Comparison of ENCODE assay signal across 14 mouse cellular contexts in genomic region chr8:123034171-123034570, GRCm38 (mm10). TPM values are rescaled to one million over a fixed set of nuclear protein-coding genes. Genes with fewer than 3 reads are reported as not detected.
DNase-seq lines count a peak whose midpoint lies in the region; ATAC-seq lines count a peak whose summit lies in the region.
"Had no signal": no experiment of that assay in that cellular context is flagged by ENCODE, and none has a peak within 500 bp of the region (broad histone marks: within the 10 kb centered on the region; RNA-seq: fewer than 3 reads in every experiment).

No protein-coding gene starts in this region.

- no peak for ATAC-seq in liver, embryonic 16.5 days (ENCODE audit: low read depth)
- ATAC-seq in intestine, embryonic 16.5 days, result no peak
- ATAC-seq: intestine, postnatal 0 days had no signal

- WGBS in liver, embryonic 16.5 days (ENCODE audit: insufficient replicate concordance), result 24% methylated on average over 6 of the region's 6 CpGs
- 75% methylated on average over 6 of the region's 6 CpGs for WGBS in intestine, embryonic 16.5 days

- DNase-seq in kidney, postnatal 10 days, result peak; percentile 37
- no peak for DNase-seq in kidney, adult 11 months
- peak; percentile 89 for DNase-seq in T-cell, adult 2 months (ENCODE audit: low spot score)
- peak; percentile 69 to 72 for DNase-seq in thymus, postnatal 10 days (ENCODE audit: low spot score in 2 of 2)
- DNase-seq in cerebellum, postnatal 36 days, result no peak
- DNase-seq in yolk sac, embryonic 10.5 days (ENCODE audit: low spot score), result no peak
- DNase-seq: adrenal gland, postnatal 25 days; cerebellum, postnatal 25 days; lung, adult 2 months; retina, postnatal 1 day had no signal

- H3K36me3 ChIP-seq in liver, embryonic 16.5 days (ENCODE audit: control insufficient read depth, insufficient read depth), result no peaks in the 10 kb centered on the region
- no peaks in the 10 kb centered on the region for H3K36me3 ChIP-seq in intestine, embryonic 16.5 days (ENCODE audit: control insufficient read depth, insufficient read depth, low read length)

- H3K9me3 ChIP-seq in liver, embryonic 16.5 days (replicated peaks; ENCODE audit: control insufficient read depth, low read length), result no peaks in the 10 kb centered on the region
- no peaks in the 10 kb centered on the region for H3K9me3 ChIP-seq in intestine, embryonic 16.5 days (ENCODE audit: control insufficient read depth, low read length)

- H3K9ac ChIP-seq in liver, embryonic 16.5 days (ENCODE audit: low read depth, low read length), result no peak overlapping the region
- no peak overlapping the region for H3K9ac ChIP-seq in intestine, embryonic 16.5 days (ENCODE audit: low read depth, low read length)

- H3K4me2 ChIP-seq in liver, embryonic 16.5 days (ENCODE audit: low read depth, low read length), result 0 out of 2 replicates have a peak overlapping the region, but pooled peaks have one; percentile 2
- H3K4me2 ChIP-seq in intestine, embryonic 16.5 days (ENCODE audit: low read depth, low read length), result no peak overlapping the region

- H3K4me3 ChIP-seq in liver, embryonic 16.5 days (ENCODE audit: low read depth, low read length), result no peak overlapping the region
- no peak overlapping the region for H3K4me3 ChIP-seq in intestine, embryonic 16.5 days (ENCODE audit: low read length)
- H3K4me3 ChIP-seq: erythroblast, embryonic 14.5 days had no signal

- no peaks in the 10 kb centered on the region for H3K27me3 ChIP-seq in liver, embryonic 16.5 days (ENCODE audit: control insufficient read depth, insufficient read depth, low read depth, low read length)
- no peaks in the 10 kb centered on the region for H3K27me3 ChIP-seq in intestine, embryonic 16.5 days (replicated peaks; ENCODE audit: control insufficient read depth, insufficient read depth, low read length)

- peaks cover 72% of the 10 kb centered on the region for H3K4me1 ChIP-seq in liver, embryonic 16.5 days (ENCODE audit: control insufficient read depth, low read depth, low read length)
- H3K4me1 ChIP-seq in intestine, embryonic 16.5 days (ENCODE audit: control insufficient read depth, insufficient read depth, low read length), result peaks cover 34% of the 10 kb centered on the region

- H3K27ac ChIP-seq in liver, embryonic 16.5 days (ENCODE audit: low read length), result peak overlapping the region; percentile 38
- no peak overlapping the region for H3K27ac ChIP-seq in intestine, embryonic 16.5 days (ENCODE audit: low read length)

RNA-seq across cellular contexts. Expression of gene Ankrd11, which starts 7.9 kb away (rescaled TPM):
- polyA plus RNA-seq in liver, embryonic 16.5 days (2015; fragmentation: Nextera tagmentation; extraction: Ambion mirVana), result 7.8 and 8.6 TPM in 2 replicates
- 19.2 and 19.5 TPM in 2 replicates for polyA plus RNA-seq in intestine, embryonic 16.5 days (2015; fragmentation: Nextera tagmentation; extraction: Ambion mirVana)

RNA-seq across cellular contexts. Expression of gene Spg7, which starts 28.6 kb away (rescaled TPM):
- polyA plus RNA-seq in liver, embryonic 16.5 days (2015; fragmentation: Nextera tagmentation; extraction: Ambion mirVana), result 19.9 and 20.7 TPM in 2 replicates
- 54.4 and 55.6 TPM in 2 replicates for polyA plus RNA-seq in intestine, embryonic 16.5 days (2015; fragmentation: Nextera tagmentation; extraction: Ambion mirVana)

Comparison
In these comparisons a context has a peak if more than half of its experiments do, and no peak if none do; other contexts are left out.
1. DNase-seq: peak in kidney, postnatal 10 days (single experiment), T-cell, adult 2 months (single experiment) and thymus, postnatal 10 days (2 of 2); none in kidney, adult 11 months (single experiment), cerebellum, postnatal 36 days (0 of 2) and yolk sac, embryonic 10.5 days (single experiment).